Mouse (Mus musculus): ENCODE measurements around the gene Pde4d. TPM values are rescaled to one million over a fixed set of nuclear protein-coding genes. Genes with fewer than 3 reads are reported as not detected.

Gene Pde4d
- 12.7 and 13.2 TPM in 2 replicates for polyA plus RNA-seq (2012)

DNA sequence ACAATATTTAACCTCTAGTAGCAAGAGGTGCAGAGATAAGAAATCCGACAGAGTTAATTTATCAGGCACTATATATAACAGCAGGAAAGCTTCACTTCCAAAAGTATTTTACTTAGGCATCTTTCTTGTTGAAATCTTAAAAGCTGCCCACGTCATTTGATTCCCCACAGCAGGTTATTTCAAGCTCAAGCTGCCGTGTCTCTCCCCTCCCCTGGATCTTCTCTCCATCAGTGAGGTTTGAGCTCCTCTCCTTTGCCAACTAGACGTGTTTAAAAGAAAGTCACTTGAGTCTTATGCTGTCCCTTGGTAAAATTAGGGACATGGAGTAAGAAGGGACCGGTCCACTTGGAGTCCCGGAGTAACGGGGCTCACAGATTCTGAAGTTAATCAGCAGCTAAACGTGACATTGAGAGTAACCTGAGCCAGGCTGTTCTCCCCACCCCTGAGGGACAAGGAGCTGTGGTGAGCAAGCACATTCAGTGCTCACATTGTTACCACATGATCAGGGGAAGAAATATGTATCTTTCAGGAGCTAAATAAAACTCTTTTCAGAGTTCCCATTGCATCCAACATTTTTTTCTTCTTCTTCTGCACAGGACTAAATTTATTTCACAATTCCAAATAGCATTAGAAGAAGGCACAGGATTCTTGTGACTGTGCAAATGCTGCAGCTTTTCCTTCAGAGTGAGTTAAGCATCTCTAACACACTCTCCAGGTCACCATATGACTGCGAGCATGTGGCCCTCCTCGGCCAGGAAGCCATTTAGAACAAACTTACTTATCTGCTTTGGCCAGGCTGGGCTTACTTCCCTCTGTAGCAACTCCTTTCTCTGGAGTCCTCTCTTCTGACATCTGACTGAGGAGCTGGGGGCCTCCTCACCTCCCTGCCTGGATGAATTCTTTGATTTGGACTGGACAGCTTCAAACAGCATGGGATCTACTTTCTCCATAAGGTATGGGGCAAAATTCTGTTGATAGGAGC lies at the start of gene Pde4d:
Pde4d (plus strand) TSS at position 833 of the 982 bp plus-strand sequence.
- no peak for TF ChIP-seq GATA1 (IDR thresholded peaks at IDR 0.05; ENCODE audit: low read length)

GRCm38 (mm10) chr13:108403197-108403596 lies 46.6 kb upstream of the Pde4d start:
- TF ChIP-seq GATA1 (IDR thresholded peaks at IDR 0.05; ENCODE audit: low read length): no peak

- TF ChIP-seq GATA1 (IDR thresholded peaks at IDR 0.05; ENCODE audit: low read length): no peak
Measured at GRCm38 (mm10) chr13:108404372-108404771, 45.4 kb upstream of the Pde4d start.

DNA sequence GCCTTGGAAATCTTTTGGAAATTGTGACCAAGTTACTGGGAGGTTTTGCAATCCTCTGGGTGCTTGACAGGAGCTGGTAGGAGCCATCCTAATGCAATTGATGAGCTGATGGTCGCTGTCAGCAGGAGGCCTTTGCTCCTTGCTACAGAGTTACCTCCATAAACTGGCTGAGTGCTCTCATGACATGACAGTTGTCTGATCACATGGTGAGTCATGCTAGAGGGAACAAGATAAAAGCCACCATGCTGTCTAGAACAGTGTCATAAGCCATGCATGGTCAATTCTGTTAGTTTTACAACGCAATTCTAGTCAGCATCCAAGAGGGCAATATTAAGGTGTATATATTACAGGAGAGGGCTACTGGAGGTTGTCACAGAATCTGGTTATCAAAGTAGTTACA lies 34.3 kb upstream of the Pde4d start:
- TF ChIP-seq GATA1 (IDR thresholded peaks at IDR 0.05; ENCODE audit: low read length): no peak

GRCm38 (mm10) chr13:108418741-108419507 lies 30.8 kb upstream of the Pde4d start:
- TF ChIP-seq GATA1 (IDR thresholded peaks at IDR 0.05; ENCODE audit: low read length): no peak

- TF ChIP-seq GATA1 (IDR thresholded peaks at IDR 0.05; ENCODE audit: low read length): no peak
Measured at GRCm38 (mm10) chr13:108426322-108426721, 23.4 kb upstream of the Pde4d start.

GRCm38 (mm10) chr13:108428809-108429208 lies 20.9 kb upstream of the Pde4d start:
- no peak for TF ChIP-seq GATA1 (IDR thresholded peaks at IDR 0.05; ENCODE audit: low read length)

GRCm38 (mm10) chr13:108429623-108430022 lies 20.1 kb upstream of the Pde4d start:
- no peak for TF ChIP-seq GATA1 (IDR thresholded peaks at IDR 0.05; ENCODE audit: low read length)

DNA sequence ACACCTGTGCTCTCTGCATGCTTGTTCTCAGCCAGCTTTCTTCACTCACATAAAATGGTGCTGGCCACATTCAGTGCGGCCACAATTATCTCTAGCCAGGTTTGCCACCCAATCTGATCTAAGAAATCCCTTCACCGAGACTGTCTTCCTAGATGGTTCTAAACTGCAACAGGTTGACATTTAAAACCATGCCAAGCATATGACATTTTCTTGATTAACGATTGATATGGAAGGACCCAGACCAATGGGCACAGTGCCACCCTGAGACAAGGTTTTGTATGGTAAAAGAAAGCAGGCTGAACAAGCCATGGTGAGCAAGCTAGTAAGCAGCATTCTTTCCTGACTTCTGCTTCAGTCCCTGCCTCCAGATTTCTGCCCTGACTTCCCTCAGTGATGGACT lies 18.0 kb upstream of the Pde4d start:
- TF ChIP-seq GATA1 (IDR thresholded peaks at IDR 0.05; ENCODE audit: low read length): no peak

DNA sequence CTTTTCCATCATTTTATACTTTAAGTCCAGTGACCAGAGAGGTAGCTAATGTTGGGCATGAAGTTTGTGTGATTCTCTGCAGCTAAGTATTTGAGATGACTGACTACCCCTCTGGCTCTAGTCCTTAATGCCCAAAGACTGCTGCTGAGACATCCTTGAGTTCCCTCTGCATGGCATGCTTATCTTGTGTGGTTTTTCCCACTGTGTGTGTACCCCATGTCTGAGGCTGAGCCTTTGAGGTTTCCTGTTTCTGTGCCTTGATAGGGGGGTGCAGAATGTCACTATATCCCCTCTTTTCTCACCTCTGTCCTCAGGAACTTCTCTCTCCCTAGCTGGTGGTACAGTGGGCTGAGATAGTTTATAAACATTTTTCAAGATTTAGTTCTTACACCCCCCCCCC lies 14.1 kb upstream of the Pde4d start:
- no peak for TF ChIP-seq GATA1 (IDR thresholded peaks at IDR 0.05; ENCODE audit: low read length)

DNA sequence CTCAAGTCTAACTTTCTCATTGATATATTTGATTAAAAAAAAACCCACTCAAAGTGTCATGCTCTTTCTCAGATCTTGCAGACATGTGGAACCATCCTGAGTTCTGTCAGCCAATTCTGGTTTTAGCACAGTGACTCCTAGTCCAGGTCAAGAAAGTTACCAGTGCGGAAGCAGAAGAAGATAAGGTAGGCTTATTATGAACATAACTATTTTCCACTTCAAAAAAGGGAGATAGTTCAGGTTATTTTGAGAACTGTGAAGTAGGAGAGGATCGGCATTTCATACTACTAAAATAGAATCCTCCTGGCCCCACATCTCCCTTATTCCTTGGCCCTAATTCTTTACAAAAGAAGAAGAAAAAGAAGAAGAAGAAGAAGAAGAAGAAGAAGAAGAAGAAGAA lies 12.3 kb upstream of the Pde4d start:
- TF ChIP-seq GATA1 (IDR thresholded peaks at IDR 0.05; ENCODE audit: low read length): no peak

DNA sequence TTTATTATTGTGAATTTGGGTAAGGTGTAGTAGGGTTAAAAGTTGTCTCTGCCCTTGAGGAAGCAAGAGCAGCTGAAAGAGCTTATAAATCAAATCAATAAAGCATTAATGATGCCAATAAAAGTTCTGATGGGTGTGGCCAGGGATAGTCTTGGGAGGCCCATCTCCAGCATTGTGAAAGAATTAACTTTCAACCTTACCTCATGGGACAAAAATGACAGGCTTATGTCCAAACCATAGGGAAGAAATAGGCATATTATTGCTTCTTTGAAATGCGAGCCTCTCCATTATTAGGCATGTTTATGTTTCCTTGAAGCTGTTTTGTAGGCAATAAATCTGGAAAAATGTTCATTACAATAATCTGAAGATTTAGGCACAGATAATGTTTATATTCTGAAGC lies 10.7 kb upstream of the Pde4d start:
- TF ChIP-seq GATA1 (IDR thresholded peaks at IDR 0.05; ENCODE audit: low read length): no peak

DNA sequence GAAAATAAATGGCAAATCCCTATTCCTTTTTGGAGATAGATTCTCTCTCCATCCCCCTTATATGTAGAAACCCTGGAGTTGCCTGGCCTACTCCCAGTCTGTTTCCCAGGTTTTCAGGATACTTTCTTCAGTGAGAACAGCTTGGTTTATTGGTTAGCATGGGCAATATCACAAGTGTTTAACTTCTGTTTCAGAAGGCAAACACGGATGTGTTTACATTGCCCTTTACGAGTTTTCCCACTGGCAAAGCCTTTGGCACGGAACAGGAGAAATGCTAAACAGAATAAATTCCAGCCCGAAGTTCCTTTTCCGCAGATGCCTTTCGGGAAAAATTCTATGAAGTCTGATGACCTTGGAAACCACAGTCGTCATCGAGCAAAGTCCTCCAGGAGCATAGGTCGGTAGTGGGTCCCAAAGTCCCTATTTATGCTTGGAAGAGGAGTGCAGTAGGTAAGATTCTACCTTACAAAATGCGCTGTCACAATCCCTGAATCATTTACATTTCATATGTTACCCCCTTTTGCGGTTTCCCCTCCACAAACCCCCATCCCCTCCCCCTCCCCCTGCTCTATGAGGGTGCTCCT lies 1.3 kb upstream of the Pde4d start:
- no peak for TF ChIP-seq GATA1 (IDR thresholded peaks at IDR 0.05; ENCODE audit: low read length)

DNA sequence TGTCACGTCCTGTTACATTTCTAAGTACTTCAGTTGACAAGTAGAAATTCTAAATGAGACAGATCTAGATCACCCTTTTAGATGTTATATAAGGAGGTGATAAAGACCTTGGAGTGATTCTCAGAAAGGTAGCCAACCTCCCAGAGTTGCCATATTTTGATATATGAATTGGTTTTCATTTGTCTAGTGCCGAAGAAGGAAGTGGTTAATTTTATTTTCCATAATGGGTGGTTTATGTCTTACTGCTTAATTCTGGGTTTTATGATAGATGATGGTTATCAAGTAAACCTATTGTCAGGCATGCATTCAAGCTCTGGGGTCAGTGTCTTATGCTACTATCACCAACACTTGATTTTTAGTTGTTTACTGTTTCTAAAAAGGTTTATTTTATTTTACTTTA lies 1.4 kb downstream of the Pde4d start:
- no peak for TF ChIP-seq GATA1 (IDR thresholded peaks at IDR 0.05; ENCODE audit: low read length)

DNA sequence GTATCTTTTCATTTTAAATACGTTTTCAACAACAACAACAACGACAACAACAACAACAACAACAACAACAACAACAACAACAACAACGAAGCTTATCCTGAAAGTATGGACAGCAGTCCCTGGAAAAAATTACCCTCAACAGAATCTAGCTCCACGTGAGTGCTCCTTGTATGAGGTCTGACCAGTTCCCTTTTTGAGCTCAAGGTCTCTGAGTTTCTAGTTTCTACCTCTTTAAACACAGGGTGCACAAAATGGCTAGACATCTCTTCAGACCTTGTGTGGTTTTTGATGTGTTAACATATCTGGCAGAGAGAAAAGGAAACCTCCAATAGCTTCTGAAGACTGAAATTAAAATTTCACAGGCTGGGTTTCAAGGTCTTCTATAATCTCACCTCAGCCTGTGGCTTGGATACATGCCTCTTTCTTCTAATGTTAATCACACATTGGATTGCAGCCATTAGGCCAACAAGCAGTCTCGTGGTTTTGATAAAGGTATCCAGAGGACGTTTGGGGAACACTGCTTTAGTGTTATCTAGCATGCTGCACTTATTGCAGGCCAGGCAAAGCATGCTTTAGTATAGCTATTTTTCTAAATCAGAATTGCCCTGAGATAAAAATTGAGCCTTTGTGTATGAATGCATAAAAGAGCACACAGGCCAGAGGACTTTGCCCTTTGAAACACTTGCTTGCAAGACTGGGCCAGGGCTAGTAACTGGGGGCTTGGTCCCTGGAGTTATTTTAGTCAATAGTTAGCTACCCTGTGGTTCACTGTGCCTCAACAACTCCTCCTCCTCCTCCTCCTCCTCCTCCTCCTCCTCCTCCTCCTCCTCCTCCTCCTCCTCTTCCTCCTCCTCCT lies 3.5 kb downstream of the Pde4d start:
- no peak for TF ChIP-seq GATA1 (IDR thresholded peaks at IDR 0.05; ENCODE audit: low read length)
